Mouse (Mus musculus) lung, postnatal 10 days (tissue): ENCODE results near the gene Cul1.
"Not testable (repeated sequence)": the region's sequence is repeated elsewhere in the genome, so short reads cannot be mapped to it uniquely, and the experiment has no call there.

ENCODE experiments used
- DNase-seq: peaks from one replicate; pipeline ENCODE4 v3.0.0; 2021

The Cul1 gene

DNA sequence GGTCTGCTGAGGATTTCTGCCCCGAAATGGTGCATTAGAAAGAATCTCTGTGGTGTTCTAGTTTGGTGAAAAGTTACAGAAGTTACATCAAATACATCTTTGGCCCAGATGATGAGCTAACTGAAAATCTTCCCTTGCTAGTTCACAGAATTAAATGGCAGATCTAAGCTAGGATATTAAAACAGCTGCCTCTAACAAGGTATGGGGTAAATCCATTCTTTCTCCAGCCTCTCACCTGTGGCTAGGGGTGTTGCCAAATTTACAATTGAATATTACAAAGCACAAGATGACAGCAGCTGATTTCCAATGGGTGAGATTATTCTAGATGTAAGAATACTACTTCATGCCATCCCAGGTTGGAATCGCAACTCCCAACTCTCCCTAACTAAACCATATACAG, at the start of gene Cul1:
TSS of gene Cul1 (plus strand) at position 301 of the 400 bp plus-strand sequence.
- no peak for DNase-seq

- peak; percentile 51 for DNase-seq
Observed at GRCm38 (mm10) chr6:47404419-47405382, 48.5 kb upstream of the Cul1 start.

GRCm38 (mm10) chr6:47412886-47413606, 40.2 kb upstream of the Cul1 start:
- DNase-seq = no peak

- DNase-seq = no peak
Observed at GRCm38 (mm10) chr6:47413656-47414055, 39.5 kb upstream of the Cul1 start.

- peak; percentile 69 for DNase-seq
Observed at GRCm38 (mm10) chr6:47418691-47419090, 34.5 kb upstream of the Cul1 start.

DNA sequence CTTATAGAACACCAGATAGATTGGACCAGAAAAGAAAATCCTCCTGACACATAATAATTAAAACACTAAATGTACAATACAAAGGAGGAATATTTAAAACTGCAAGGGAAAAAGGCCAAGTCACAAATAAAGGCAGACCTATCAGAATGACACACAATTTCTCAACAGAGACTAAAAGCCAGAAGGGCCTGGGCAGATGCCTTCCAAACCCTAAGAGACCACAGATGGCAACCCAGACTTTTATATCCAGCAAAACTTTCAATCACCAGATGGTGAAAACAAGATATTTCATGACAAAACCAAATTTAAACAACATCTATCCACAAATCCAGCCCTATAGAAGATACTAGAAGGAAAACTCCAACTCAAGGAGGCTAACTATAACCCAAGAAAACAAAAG, 33.0 kb upstream of the Cul1 start:
- no peak for DNase-seq

DNA sequence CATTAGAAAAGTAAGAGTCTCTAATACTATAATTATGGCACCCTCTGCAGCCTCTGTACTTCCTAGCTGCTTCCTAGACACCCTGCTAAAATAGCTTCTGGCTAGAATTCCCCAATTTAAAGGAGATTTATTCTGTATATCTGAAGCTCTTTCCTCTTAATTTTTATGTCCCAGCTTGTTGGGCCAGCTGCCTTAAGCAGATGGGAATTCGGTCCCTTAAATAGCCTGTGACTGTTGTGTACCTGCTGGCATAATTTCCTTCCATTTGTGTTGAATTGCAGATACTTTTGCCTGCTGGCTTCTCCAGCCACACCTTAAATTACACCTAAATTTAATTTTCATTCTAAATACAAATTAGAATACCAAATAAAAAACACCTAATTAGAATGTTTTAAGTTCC, 32.0 kb upstream of the Cul1 start:
- no peak for DNase-seq

DNA sequence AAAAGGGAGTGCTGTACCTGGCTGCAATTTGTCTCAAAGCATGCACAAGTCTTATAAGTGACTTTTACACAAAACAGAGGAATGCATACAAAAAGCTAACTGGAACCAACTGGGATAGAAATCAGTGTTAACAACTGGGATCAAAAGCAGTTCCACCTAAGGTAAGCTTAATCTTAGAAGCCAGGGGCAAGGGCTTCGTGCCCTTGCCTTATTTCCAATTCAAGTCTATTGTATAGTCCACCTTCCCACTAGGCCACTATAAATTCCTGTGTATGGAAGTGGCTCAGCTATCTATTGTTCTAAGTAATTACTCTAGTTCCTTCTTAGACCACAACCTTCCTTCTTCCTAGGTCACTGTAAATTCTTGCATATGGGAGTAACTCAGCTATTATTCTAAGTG, 27.1 kb upstream of the Cul1 start:
- no peak for DNase-seq

- not testable (repeated sequence) for DNase-seq
Observed at GRCm38 (mm10) chr6:47426556-47426955, 26.6 kb upstream of the Cul1 start.

- DNase-seq = not testable (repeated sequence)
Observed at GRCm38 (mm10) chr6:47432795-47433194, 20.4 kb upstream of the Cul1 start.

- no peak for DNase-seq
Observed at GRCm38 (mm10) chr6:47440080-47440479, 13.1 kb upstream of the Cul1 start.

GRCm38 (mm10) chr6:47447658-47448057, 5.5 kb upstream of the Cul1 start:
- no peak for DNase-seq

GRCm38 (mm10) chr6:47453522-47454130, 428 bp downstream of the Cul1 start:
- DNase-seq = peak; percentile 75

GRCm38 (mm10) chr6:47454131-47454574, 955 bp downstream of the Cul1 start:
- DNase-seq = peak; percentile 87

DNA sequence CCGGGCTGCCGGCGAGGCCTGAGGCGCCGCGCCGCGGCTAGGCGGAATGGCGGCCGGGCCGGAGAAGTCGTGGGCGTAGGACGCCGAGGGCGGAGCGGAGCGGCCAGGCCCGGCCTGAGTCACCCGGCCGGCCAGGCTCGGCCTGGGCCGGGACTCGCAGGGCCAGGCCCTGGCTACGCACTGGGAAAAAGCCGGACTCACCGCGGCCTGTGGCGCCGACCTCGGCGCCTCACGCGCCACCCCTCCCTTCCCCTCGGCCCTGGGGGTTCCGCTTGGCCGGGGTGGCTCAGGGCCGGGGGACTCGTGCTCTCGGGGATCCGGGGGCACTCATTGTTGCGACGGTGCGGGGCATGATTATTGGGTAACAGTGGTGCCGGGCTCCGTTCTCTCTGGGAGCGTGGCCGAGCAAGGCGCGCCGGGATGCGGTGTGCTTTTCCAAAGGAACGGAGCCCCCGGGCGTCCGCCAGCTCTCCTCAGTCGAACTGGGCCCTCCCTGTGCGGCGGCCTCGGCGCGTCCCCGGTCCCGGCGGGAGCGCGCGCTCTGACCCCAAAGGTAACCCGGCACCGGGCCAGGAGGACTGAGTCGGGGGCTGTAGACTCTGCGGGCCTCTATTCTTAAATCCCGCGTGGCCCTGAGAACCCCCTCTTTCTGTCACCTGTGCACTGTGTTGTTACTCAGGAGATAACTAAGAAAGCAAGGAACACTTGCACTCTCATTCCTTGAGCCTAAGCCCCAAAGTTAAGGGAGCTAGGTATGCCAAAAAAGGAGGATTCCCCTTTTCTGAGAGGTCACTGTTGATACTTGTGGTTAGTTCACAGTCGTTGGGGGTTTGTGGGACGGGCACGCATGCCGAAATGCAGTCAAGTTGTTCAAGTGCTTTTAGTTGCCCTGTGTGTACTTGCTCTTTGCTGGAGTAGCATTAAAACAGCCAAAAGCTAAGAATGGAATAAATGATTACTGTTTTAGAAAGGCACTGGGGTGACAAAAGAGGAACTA, 1.7 kb downstream of the Cul1 start:
- peak; percentile 76 for DNase-seq

- no peak for DNase-seq
Observed at GRCm38 (mm10) chr6:47455843-47456242, 2.6 kb downstream of the Cul1 start.

GRCm38 (mm10) chr6:47456853-47457252, 3.7 kb downstream of the Cul1 start:
- DNase-seq = no peak

- DNase-seq = no peak
Observed at GRCm38 (mm10) chr6:47465400-47465799, 12.2 kb downstream of the Cul1 start.

- no peak for DNase-seq
Observed at GRCm38 (mm10) chr6:47466488-47466887, 13.3 kb downstream of the Cul1 start.

GRCm38 (mm10) chr6:47467058-47467457, 13.9 kb downstream of the Cul1 start:
- DNase-seq = no peak

- no peak for DNase-seq
Observed at GRCm38 (mm10) chr6:47469760-47470159, 16.6 kb downstream of the Cul1 start.

- no peak for DNase-seq
Observed at GRCm38 (mm10) chr6:47472444-47472843, 19.2 kb downstream of the Cul1 start.
